Mouse (Mus musculus) MEL (cell line): Measurements from ENCODE around the gene Plekhj1.

Experiments
- CTCF ChIP-seq, 3 experiments: IDR thresholded peaks in 2 of 3; conservative IDR thresholded peaks in 1 of 3; 2 replicates each; pipeline ENCODE4 v1.5.1; 2011 to 2012; ENCODE audit warnings: low read length in 3 of 3, low read depth in 2 of 3, mild to moderate bottlenecking in 2 of 3, improper control_type of control experiment in 1 of 3, inconsistent platforms in 1 of 3, mixed read lengths in 1 of 3, moderate library complexity in 1 of 3; ENCODE audit not compliant: control insufficient read depth in 1 of 3, insufficient read depth in 1 of 3, poor library complexity in 1 of 3, severe bottlenecking in 1 of 3
- HCFC1 ChIP-seq: IDR thresholded peaks from 2 replicates; pipeline ENCODE4 v1.6.1; 2012; ENCODE audit warnings: low read depth, mild to moderate bottlenecking, inconsistent platforms, low read length, improper control_type of control experiment, moderate library complexity
- MAX ChIP-seq: IDR thresholded peaks from 2 replicates; pipeline ENCODE4 v1.6.1; 2011; ENCODE audit warnings: low read length, improper control_type of control experiment
- MYC ChIP-seq: IDR thresholded peaks from 2 replicates; pipeline ENCODE4 v1.6.1; 2011; ENCODE audit warnings: low read depth, mild to moderate bottlenecking, low read length, improper control_type of control experiment, moderate library complexity
- POLR2A ChIP-seq, 2 experiments: IDR thresholded peaks; 2 replicates each; pipeline ENCODE4 v1.6.1; 2011 to 2012; ENCODE audit warnings: low read length in 2 of 2, mild to moderate bottlenecking in 2 of 2, control low read depth in 1 of 2, improper control_type of control experiment in 1 of 2, low read depth in 1 of 2, moderate library complexity in 1 of 2; ENCODE audit not compliant: control insufficient read depth in 1 of 2, insufficient read depth in 1 of 2, poor library complexity in 1 of 2
- RCOR1 ChIP-seq: IDR thresholded peaks from 2 replicates; pipeline ENCODE4 v1.6.1; 2012; ENCODE audit warnings: low read depth, mild to moderate bottlenecking, inconsistent platforms, low read length, improper control_type of control experiment
- TAL1 ChIP-seq: IDR thresholded peaks from 2 replicates; pipeline ENCODE4 v1.6.1; 2012; ENCODE audit warnings: mild to moderate bottlenecking, inconsistent platforms, low read length, moderate library complexity, mixed read lengths
- TBP ChIP-seq: IDR thresholded peaks from 2 replicates; pipeline ENCODE4 v1.8.0; 2011; ENCODE audit warnings: low read depth, low read length, improper control_type of control experiment
- UBTF ChIP-seq: IDR thresholded peaks from 2 replicates; pipeline ENCODE4 v1.6.1; 2012; ENCODE audit warnings: low read depth, mild to moderate bottlenecking, inconsistent platforms, low read length, improper control_type of control experiment, moderate library complexity, borderline replicate concordance; ENCODE audit not compliant: insufficient read depth
- ZC3H11A ChIP-seq: IDR thresholded peaks from 2 replicates; pipeline ENCODE4 v1.6.1; 2012; ENCODE audit warnings: low read depth, mild to moderate bottlenecking, inconsistent platforms, low read length, improper control_type of control experiment
- ZMIZ1 ChIP-seq: IDR thresholded peaks from 2 replicates; pipeline ENCODE4 v1.6.1; 2012; ENCODE audit warnings: low read depth, mild to moderate bottlenecking, inconsistent platforms, low read length, improper control_type of control experiment, moderate library complexity

DNA sequence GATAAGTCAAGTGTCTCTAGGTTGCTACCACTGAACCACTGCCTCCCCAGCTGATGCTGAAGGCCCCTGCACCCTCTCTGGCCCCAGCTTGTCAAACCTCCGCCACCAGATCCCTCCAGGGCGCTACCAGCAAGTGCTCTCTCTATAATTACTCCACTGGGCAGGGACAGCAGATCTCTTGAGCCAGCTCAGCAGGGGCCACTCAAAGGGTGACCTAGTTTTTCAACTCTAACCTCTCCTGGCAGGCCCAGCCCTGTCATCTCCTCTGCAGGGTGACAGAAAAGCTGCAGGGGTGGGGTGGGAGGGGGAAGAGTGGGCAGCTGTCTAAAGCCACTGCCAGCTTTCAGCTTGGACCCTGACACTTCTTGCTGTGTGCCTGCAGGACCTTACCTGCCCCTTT, 39.4 kb upstream of the Plekhj1 start:
- TF ChIP-seq CTCF (IDR thresholded peaks at IDR 0.05 in 2 of 3, conservative IDR thresholded peaks at IDR 0.05 in 1 of 3; ENCODE audit: control insufficient read depth in 1 of 3, insufficient read depth in 1 of 3, low read depth in 2 of 3, low read length in 3 of 3, poor library complexity in 1 of 3, severe bottlenecking in 1 of 3) = no peak
- TF ChIP-seq TAL1 = no peak
- TF ChIP-seq ZMIZ1 = no peak
- no peak for TF ChIP-seq MAX
- TF ChIP-seq ZC3H11A = no peak
- no peak for TF ChIP-seq POLR2A (IDR thresholded peaks at IDR 0.05; ENCODE audit: control insufficient read depth in 1 of 2, insufficient read depth in 1 of 2, low read depth in 1 of 2, low read length in 2 of 2, poor library complexity in 1 of 2)
- no peak for TF ChIP-seq MYC
- TF ChIP-seq UBTF = no peak
- TF ChIP-seq HCFC1 = no peak
- TF ChIP-seq TBP = no peak
- no peak for TF ChIP-seq RCOR1
